Mouse (Mus musculus) thymus, adult 2 months (tissue): ENCODE results near the gene Gm43191.

Experiments
- CTCF ChIP-seq: fragments of 200-500 bp; IDR thresholded peaks from 2 replicates; pipeline ENCODE4 v1.5.1; 2012; ENCODE audit warnings: mild to moderate bottlenecking, control low read depth, low read length, moderate library complexity, borderline replicate concordance; ENCODE audit not compliant: control insufficient read depth, poor library complexity, insufficient read depth; ENCODE audit errors: extremely low read depth
- POLR2A ChIP-seq: fragments of 200-500 bp; IDR thresholded peaks from 2 replicates; pipeline ENCODE4 v1.6.1; 2012; ENCODE audit warnings: mild to moderate bottlenecking, low read length, control low read depth, moderate library complexity; ENCODE audit not compliant: control insufficient read depth, poor library complexity, insufficient read depth; ENCODE audit errors: extremely low read depth

GRCm38 (mm10) chr3:116661288-116661869, 19.7 kb downstream of the Gm43191 start:
- no peak for TF ChIP-seq CTCF
- TF ChIP-seq POLR2A = no peak
